Mouse (Mus musculus): ENCODE data around the gene Rcan2. TPM values are rescaled to one million over a fixed set of nuclear protein-coding genes. Genes with fewer than 3 reads are reported as not detected.

Rcan2 gene
- polyA plus RNA-seq, 1 experiment, result 194 TPM

DNA sequence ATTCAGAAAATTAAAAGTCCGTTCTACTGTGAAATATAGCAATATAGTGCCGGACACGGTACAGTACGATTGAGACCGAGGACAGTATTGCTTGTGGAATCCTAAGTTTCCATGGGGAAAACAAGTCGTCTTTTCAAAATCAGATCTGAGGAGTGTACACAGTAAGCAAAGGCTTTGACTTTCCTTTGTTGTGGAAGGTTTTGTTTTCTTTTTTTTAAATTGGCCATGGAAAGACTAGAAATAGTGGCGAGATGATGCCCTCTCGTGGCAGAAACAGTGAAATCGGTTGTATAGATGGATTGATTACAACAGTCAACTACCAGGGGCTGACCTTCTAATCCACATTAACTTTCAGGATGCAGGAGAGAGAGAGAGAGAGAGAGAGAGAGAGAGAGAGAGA is 237.5 kb downstream of the Rcan2 start:
- TF ChIP-seq POLR2A (IDR thresholded peaks at IDR 0.05; ENCODE audit: extremely low read depth, insufficient read depth, low read length) (no peak), CTCF (IDR thresholded peaks at IDR 0.05; ENCODE audit: extremely low read depth, insufficient read depth, low read length) (peak; percentile 36; the same call in 1 of the 2 replicates)
- Histone ChIP-seq H3K27ac (ENCODE audit: insufficient read depth, low read length) (0 out of 2 replicates have a peak overlapping the region, but pooled peaks have one; percentile 42), H3K4me3 (ENCODE audit: insufficient read depth, low read length) (no peak overlapping the region), H3K4me1 (ENCODE audit: control insufficient read depth, insufficient read depth, low read length) (no peaks in the 10 kb centered on the region)

DNA sequence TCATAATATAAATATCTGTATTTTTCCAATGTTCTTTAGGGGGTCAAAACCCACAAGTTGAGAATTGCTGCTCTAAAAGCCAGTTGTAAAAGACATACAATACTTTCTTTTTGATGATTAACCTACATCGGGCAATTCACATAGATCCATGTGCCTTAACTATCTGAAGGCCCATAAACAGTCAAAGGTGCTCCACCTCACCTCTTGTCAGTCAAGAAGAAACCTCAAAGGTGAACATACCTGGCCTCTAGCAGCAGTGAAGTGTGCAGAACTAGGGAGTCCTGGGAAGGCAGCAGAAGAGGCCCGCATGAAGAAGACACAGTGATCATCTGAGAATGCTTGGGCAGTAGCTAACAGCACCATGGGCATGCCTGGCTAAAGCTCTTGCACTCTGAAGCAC is 239.3 kb downstream of the Rcan2 start:
- TF ChIP-seq CTCF (IDR thresholded peaks at IDR 0.05; ENCODE audit: extremely low read depth, insufficient read depth, low read length) (no peak), POLR2A (IDR thresholded peaks at IDR 0.05; ENCODE audit: extremely low read depth, insufficient read depth, low read length) (no peak)
- no peak overlapping the region for H3K4me3 ChIP-seq (ENCODE audit: insufficient read depth, low read length)
- H3K4me1 ChIP-seq (ENCODE audit: control insufficient read depth, insufficient read depth, low read length), result no peaks in the 10 kb centered on the region
- H3K27ac ChIP-seq (ENCODE audit: insufficient read depth, low read length), result no peak overlapping the region

DNA sequence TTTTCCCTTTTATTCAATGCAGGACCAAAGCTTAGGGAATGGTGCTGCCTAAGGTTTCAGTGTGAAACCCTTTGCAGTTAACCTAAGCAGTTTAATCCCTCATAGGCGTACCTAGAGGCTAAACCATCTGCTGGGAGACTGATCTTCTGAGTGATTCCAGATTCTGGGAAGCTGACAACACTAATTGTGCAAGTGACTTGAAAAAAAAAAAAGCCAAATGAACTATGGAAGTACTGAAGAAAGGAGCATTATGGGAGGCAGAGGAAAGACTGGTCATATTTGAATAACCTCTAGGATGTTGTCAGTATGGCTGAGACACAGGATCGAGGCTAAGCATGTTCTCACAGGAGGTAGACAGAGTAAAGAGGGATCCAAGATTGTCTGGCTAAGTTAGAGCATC is 241.2 kb downstream of the Rcan2 start:
- H3K27ac ChIP-seq (ENCODE audit: insufficient read depth, low read length), result no peak overlapping the region
- no peaks in the 10 kb centered on the region for H3K4me1 ChIP-seq (ENCODE audit: control insufficient read depth, insufficient read depth, low read length)
- H3K4me3 ChIP-seq (ENCODE audit: insufficient read depth, low read length), result no peak overlapping the region
- TF ChIP-seq CTCF (IDR thresholded peaks at IDR 0.05; ENCODE audit: extremely low read depth, insufficient read depth, low read length) (no peak), POLR2A (IDR thresholded peaks at IDR 0.05; ENCODE audit: extremely low read depth, insufficient read depth, low read length) (no peak)

DNA sequence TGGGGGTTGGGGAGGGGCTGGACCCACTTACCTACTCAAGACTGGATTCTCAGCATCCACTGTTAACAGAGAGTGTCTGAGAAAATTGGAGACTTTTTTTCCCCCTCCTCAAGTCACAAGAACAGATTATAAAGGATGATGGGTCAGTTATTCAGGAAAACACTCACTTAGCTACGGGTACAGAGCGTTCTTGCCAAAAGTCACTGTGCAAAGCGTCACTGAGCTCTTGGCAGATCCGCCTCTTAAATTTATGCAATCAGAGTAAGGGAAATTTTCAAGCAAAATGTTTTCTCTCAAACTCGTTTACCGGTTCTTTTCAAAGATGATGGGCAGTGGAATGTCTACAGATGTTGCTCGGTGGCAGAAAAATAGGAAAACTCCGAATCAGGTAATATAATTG is 241.7 kb downstream of the Rcan2 start:
- Histone ChIP-seq H3K4me1 (ENCODE audit: control insufficient read depth, insufficient read depth, low read length) (no peaks in the 10 kb centered on the region), H3K4me3 (ENCODE audit: insufficient read depth, low read length) (no peak overlapping the region), H3K27ac (ENCODE audit: insufficient read depth, low read length) (no peak overlapping the region)
- no peak for TF ChIP-seq CTCF (IDR thresholded peaks at IDR 0.05; ENCODE audit: extremely low read depth, insufficient read depth, low read length)
- TF ChIP-seq POLR2A (IDR thresholded peaks at IDR 0.05; ENCODE audit: extremely low read depth, insufficient read depth, low read length), result no peak

DNA sequence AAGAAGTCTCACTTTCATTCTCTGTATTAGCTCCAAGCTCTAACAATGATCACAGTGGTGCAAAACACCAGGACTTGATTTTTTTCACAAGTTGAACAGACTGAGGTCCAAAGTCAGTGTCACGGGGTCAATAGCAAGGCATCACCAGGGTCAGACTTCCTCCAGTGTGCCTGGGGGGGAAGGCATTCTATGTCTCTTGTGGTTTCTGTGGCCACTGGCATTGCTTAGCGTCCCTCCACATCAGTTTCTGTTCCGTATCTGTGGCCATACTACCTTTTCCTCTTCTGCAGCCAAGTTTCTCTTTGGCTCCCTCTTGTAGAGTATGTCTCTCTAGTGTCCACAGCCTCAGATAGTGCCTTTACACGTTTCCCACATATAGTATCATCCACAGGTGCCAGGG is 252.3 kb downstream of the Rcan2 start:
- no peak overlapping the region for H3K27ac ChIP-seq (ENCODE audit: insufficient read depth, low read length)
- H3K4me3 ChIP-seq (ENCODE audit: insufficient read depth, low read length), result no peak overlapping the region
- no peaks in the 10 kb centered on the region for H3K4me1 ChIP-seq (ENCODE audit: control insufficient read depth, insufficient read depth, low read length)
- no peak for TF ChIP-seq CTCF (IDR thresholded peaks at IDR 0.05; ENCODE audit: extremely low read depth, insufficient read depth, low read length)
- no peak for TF ChIP-seq POLR2A (IDR thresholded peaks at IDR 0.05; ENCODE audit: extremely low read depth, insufficient read depth, low read length)

DNA sequence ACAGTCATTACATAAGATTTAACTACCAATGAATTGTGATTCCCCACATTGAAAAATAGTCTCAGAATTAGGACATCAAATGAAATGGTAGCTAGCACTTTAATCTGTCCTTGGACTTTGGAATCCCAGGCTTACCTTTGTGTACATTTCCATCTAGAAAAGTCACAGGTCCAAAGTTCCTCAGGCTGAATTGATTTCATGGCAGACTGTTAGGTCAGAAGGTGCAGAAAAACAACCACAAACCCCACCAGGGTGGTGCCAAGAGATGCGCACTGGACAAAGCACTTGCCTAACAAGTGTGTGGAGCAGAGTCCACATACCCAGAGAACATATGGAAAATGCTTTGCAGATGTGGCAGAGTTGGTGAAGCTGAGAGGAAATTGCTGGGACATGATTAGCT is 256.0 kb downstream of the Rcan2 start:
- no peak overlapping the region for H3K27ac ChIP-seq (ENCODE audit: insufficient read depth, low read length)
- TF ChIP-seq POLR2A (IDR thresholded peaks at IDR 0.05; ENCODE audit: extremely low read depth, insufficient read depth, low read length) (no peak), CTCF (IDR thresholded peaks at IDR 0.05; ENCODE audit: extremely low read depth, insufficient read depth, low read length) (no peak)
- no peaks in the 10 kb centered on the region for H3K4me1 ChIP-seq (ENCODE audit: control insufficient read depth, insufficient read depth, low read length)
- H3K4me3 ChIP-seq (ENCODE audit: insufficient read depth, low read length), result no peak overlapping the region

DNA sequence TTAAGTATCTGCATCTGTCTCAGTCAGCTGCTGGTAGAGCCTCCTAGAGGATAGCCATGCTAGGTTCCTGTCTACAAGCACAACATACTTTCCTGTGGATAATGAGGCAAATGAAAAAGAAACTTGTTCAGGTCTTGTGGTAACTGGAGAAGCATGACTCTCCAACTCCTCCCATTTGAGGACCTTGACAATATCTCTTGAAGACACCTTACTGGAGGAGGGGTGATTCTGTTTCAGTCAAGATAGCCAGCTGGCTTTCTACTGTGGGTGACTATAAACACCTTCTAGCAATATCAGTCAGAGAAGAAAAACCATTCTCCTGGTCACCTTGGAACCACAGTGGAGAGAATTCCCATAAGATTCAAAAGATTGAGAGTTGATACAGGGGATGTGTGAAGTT is 257.0 kb downstream of the Rcan2 start:
- TF ChIP-seq CTCF (IDR thresholded peaks at IDR 0.05; ENCODE audit: extremely low read depth, insufficient read depth, low read length), result no peak
- TF ChIP-seq POLR2A (IDR thresholded peaks at IDR 0.05; ENCODE audit: extremely low read depth, insufficient read depth, low read length), result no peak
- H3K27ac ChIP-seq (ENCODE audit: insufficient read depth, low read length), result no peak overlapping the region
- no peaks in the 10 kb centered on the region for H3K4me1 ChIP-seq (ENCODE audit: control insufficient read depth, insufficient read depth, low read length)
- no peak overlapping the region for H3K4me3 ChIP-seq (ENCODE audit: insufficient read depth, low read length)

DNA sequence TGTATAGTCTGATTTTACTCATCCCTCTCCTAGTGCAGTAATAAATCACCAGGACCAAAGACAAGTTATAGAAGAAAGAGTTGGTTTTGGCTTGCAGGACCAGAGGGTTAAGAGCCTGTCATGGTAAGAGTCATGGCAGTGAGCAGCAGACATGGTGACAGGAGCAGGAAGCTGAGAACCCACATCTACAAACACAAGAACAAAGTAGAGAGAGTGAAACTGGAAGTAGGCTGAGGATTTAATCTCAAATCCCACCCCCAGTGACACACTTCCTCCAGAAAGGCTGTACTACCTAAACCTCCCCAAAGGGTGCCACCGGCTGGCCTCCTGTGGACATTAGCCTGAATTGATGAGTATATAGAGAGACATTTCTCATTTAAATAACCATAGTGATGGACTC is 259.6 kb downstream of the Rcan2 start:
- no peak overlapping the region for H3K4me3 ChIP-seq (ENCODE audit: insufficient read depth, low read length)
- no peak for TF ChIP-seq POLR2A (IDR thresholded peaks at IDR 0.05; ENCODE audit: extremely low read depth, insufficient read depth, low read length)
- H3K4me1 ChIP-seq (ENCODE audit: control insufficient read depth, insufficient read depth, low read length), result no peaks in the 10 kb centered on the region
- no peak overlapping the region for H3K27ac ChIP-seq (ENCODE audit: insufficient read depth, low read length)

DNA sequence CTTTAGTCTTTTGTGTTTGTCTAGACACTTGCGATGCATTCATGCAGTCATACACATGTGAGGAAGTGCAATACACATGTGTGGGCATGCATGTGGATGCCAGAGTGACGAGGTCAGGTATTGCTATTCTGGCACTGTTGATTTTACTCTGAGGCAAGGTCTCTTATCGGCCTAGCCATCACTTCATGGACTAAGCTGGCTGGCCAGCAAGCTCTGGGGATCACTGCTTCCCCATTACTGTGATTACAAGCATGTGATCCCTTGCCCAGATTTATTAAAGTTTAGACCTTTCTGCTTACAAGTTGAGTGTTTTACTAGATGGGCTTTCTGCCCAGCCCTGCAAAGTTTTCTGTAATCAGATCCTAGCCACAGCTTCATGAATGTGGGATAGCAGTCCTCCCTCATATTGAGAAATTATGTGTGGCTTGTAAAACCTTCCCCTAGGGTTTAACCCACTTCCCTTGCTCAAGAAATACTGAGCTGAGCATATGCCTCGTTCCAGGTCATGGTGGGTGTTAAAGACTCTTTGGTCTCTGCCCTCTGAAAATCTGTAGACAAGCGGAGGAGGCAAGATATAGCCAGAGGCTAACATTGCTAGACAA is 260.2 kb downstream of the Rcan2 start:
- TF ChIP-seq CTCF (IDR thresholded peaks at IDR 0.05; ENCODE audit: extremely low read depth, insufficient read depth, low read length) (no peak), POLR2A (IDR thresholded peaks at IDR 0.05; ENCODE audit: extremely low read depth, insufficient read depth, low read length) (no peak)
- H3K4me3 ChIP-seq (ENCODE audit: insufficient read depth, low read length), result no peak overlapping the region
- no peak overlapping the region for H3K27ac ChIP-seq (ENCODE audit: insufficient read depth, low read length)
- H3K4me1 ChIP-seq (ENCODE audit: control insufficient read depth, insufficient read depth, low read length), result no peaks in the 10 kb centered on the region

DNA sequence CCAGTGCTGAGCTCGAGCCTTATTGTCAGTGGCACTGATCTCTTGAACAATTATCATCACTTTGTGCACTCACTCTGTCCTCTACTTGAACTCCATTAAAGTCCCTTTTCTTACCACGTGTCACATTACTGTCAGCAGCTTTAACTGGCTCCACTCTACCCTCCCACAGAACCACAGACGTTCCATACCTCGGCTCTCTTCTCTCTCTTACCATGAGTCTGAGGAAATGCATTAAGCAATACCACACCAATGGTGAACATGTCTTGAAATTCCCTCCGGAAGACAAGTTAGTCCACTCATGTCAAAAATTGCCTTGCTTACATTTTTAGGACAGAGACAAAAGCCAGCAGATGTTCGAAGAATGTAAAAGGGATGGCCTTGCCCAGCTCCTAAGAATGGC is 267.7 kb downstream of the Rcan2 start:
- Histone ChIP-seq H3K4me1 (ENCODE audit: control insufficient read depth, insufficient read depth, low read length) (no peaks in the 10 kb centered on the region), H3K4me3 (ENCODE audit: insufficient read depth, low read length) (no peak overlapping the region), H3K27ac (ENCODE audit: insufficient read depth, low read length) (no peak overlapping the region)
- TF ChIP-seq CTCF (IDR thresholded peaks at IDR 0.05; ENCODE audit: extremely low read depth, insufficient read depth, low read length), result no peak
- TF ChIP-seq POLR2A (IDR thresholded peaks at IDR 0.05; ENCODE audit: extremely low read depth, insufficient read depth, low read length), result no peak
